Mouse (Mus musculus) heart, embryonic 12.5 days (tissue): Measurements from ENCODE around the gene Zfp579. TPM values are rescaled to one million over a fixed set of nuclear protein-coding genes. Genes with fewer than 3 reads are reported as not detected.
"Not testable (repeated sequence)": the region's sequence is repeated elsewhere in the genome, so short reads cannot be mapped to it uniquely, and the experiment has no call there.

ENCODE experiments used
- ATAC-seq: fragments of 200-750 bp; cut with Nextera tagmentation; 2 replicates; pipeline ENCODE4 v1.8.0; 2017; ENCODE audit warnings: moderate TSS enrichment, moderate library complexity; ENCODE audit not compliant: insufficient number of reproducible peaks, low FRiP score
- H3K27ac ChIP-seq: fragments of 300-500 bp; sonication (generic); 2 replicates; pipeline ENCODE4 v1.5.1; 2016; ENCODE audit warnings: mild to moderate bottlenecking, moderate library complexity; ENCODE audit not compliant: poor library complexity, severe bottlenecking
- H3K27me3 ChIP-seq: fragments of 300-500 bp; sonication (generic); replicated peaks from 2 replicates; pipeline ENCODE4 v1.6.1; 2016; ENCODE audit warnings: mild to moderate bottlenecking, moderate library complexity
- H3K36me3 ChIP-seq: fragments of 300-500 bp; sonication (generic); 2 replicates; pipeline ENCODE4 v1.6.1; 2016; ENCODE audit warnings: mild to moderate bottlenecking, moderate library complexity
- H3K4me1 ChIP-seq: fragments of 300-500 bp; sonication (generic); replicated peaks from 2 replicates; pipeline ENCODE4 v1.6.1; 2016; ENCODE audit warnings: mild to moderate bottlenecking
- H3K4me2 ChIP-seq: fragments of 300-500 bp; sonication (generic); 2 replicates; pipeline ENCODE4 v1.6.1; 2016; ENCODE audit warnings: mild to moderate bottlenecking, moderate library complexity
- H3K4me3 ChIP-seq: fragments of 300-500 bp; sonication (generic); 2 replicates; pipeline ENCODE4 v1.5.1; 2016; ENCODE audit warnings: mild to moderate bottlenecking
- H3K9ac ChIP-seq: fragments of 300-500 bp; sonication (generic); 2 replicates; pipeline ENCODE4 v1.6.1; 2016; ENCODE audit warnings: mild to moderate bottlenecking, moderate library complexity
- H3K9me3 ChIP-seq: fragments of 300-500 bp; sonication (generic); replicated peaks from 2 replicates; pipeline ENCODE4 v1.6.1; 2016; ENCODE audit warnings: mild to moderate bottlenecking, moderate library complexity
- WGBS: fragments of 180-500 bp; shearing (Covaris S2); methylation state at CpG from one replicate; pipeline ENCODE4 v1.1.7; 2016; 5-methylcytosine and 5-hydroxymethylcytosine counted together
- polyA plus RNA-seq: library from polyadenylated mRNA; unstranded; fragments of >200 nt; fragmentation: Nextera tagmentation; extraction: Ambion mirVana; gene quantifications from 2 replicates; pipeline ENCODE4 v1.2.1, GENCODE M21; 2016

Zfp579 gene
- polyA plus RNA-seq, 1 experiment from 2014 or later = 29.3 TPM

DNA sequence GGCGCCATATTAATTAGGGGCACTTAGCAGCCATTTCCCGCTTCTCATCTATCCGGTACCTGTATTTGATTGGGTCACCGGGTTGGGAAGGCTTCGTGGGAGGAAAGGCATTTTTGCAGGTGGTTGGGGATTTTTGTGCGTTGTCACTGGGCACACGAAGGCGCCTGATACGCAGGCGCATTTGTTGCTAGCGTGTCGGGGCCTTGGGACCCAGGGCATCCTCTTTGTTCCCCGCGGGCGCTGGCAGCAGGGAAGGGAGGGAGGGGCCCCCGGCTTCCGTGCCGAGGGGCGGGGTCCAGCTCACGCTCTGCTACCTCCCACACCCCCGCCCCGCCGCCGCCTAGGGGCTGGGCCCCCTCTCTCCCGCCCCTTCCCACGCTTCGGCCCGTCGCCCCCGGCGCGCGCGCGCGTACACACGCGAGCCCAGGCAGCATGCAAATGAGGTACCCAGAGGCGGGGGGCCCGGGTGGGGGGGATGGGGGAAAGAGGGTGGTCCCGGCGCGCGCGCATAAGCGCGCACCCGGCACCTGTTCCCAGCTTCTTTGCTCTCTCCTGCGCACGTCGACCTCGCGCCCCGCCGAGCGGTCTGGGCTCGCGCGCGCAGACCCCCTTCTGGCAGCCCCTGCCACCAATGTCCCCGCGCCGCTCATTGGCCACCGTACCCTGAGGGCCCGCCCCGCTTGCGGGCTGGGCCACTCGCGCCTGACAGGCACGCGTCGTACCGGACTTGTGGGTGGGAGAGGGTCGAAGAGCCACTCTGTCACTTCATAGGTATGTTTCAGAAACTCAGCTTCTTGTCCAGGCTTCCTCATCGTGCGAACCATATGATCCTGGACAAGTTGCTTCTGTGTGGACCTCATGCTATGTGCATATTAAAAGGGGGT is 19.4 kb upstream of the Zfp579 start, which contains the start of gene Gm44973:
TSS of gene Gm44973 (plus strand) at position 379 of the 884 bp plus-strand sequence.
- Histone ChIP-seq H3K27ac (peak within 1 kb of the TSS; percentile 99), H3K9ac (peak within 1 kb of the TSS; percentile 91), H3K4me2 (peak within 1 kb of the TSS; percentile 65), H3K27me3 (no peaks in the 10 kb centered on the region), H3K36me3 (peaks cover 40% of the 10 kb centered on the region), H3K4me3 (peak within 1 kb of the TSS; percentile 88), H3K4me1 (peaks cover 8% of the 10 kb centered on the region), H3K9me3 (no peaks in the 10 kb centered on the region)
- under 1% methylated on average over 64 of the region's 76 CpGs for WGBS
- peak; percentile 88 for ATAC-seq

DNA sequence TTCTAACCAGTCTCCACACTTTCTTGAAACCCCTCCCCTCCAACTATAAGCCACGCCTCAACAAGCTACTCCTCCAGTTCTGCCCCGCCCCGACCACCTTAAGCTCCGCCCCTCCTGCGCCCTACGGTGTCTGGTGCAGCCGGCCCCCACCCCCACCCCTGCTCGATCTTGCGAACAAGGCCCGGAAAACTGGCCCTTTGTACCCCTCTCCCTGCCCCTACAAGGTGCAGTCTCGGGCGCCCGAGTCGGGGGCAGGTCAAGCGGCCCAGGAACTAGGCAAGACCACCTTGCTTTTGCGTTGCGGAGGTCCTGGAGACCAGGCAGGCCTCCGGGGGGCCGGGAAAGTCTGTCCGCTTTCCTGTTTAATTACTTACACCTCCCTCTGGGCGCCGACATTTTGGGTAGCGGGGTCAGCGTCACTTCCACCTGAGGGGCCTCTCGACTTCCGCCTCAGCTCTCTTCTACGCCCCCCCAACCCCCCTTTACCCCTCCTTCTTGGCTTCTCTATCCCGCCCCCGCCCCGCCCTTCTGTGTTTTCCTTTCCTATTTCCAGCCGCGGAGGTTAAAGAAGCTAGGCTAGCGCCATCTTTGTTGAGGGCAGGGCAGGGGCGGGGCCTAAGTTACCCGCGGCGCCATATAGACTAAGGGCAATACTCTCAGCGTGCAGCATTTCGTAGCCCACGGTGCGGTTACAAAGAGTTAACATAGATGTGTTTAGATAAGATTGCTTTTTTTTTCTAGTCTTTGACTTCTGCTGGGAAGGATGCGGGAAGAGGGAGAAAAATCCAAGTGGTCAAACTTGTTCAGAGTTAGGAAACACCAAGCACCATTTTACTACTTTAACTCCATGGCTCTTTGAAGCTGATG is 18.5 kb upstream of the Zfp579 start, which contains the start of the genes Zfp524 and Fiz1:
TSS of gene Zfp524 (plus strand) at position 165 of the 867 bp plus-strand sequence.
TSS of gene Fiz1 (minus strand) at position 447 of the 867 bp plus-strand sequence.
- Histone ChIP-seq H3K9me3 (no peaks in the 10 kb centered on the region), H3K4me2 (peak within 1 kb of the TSS; percentile 65), H3K27me3 (no peaks in the 10 kb centered on the region), H3K36me3 (peaks cover 49% of the 10 kb centered on the region), H3K4me3 (peak within 1 kb of the TSS; percentile 88), H3K27ac (peak within 1 kb of the TSS; percentile 99), H3K9ac (peak within 1 kb of the TSS; percentile 91), H3K4me1 (peaks cover 8% of the 10 kb centered on the region)
- WGBS = under 1% methylated on average over 42 of the region's 42 CpGs
- ATAC-seq = peak; percentile 87

DNA sequence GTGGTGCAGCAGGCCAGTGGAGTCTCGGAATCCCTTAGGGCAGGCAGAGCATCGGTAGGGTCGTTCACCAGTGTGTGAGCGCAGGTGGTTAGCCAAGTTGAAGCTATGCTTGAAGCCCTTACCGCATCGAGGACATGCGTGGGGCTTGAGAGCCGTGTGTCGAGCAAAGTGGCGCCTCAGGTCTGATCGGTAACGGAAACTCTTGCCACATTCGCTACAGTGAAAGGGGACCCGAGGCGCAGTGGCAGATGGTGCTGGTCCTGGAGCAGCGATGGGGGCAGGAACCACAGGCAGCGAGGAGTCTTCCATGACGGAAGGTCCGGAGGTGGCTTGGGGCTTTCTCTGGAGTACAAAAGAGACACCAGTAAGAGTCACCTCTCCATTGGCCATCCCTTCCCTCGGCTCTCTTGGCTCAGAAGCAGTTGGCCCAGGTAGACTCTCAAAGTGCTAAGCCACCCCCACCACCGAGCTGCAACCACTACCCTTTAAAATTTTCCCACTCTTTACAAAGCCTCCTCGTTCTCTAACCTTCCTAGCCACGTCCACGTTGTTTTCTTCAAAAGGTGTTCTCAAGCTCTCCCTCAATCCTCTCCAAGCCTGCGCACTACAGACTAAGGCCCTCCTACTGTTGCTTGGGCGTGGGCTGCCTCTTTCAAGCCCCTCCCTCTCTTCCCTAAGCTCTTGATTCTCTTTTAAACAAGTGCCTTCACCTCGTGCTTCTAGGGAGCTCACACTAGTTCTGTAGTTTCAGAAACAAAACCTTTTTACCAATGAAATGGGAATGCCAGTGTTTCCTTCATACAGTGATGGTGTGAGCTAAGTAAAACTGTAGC is 16.9 kb upstream of the Zfp579 start:
- no peak overlapping the region for H3K9ac ChIP-seq
- H3K9me3 ChIP-seq = 0 out of 2 replicates have a peak, but pooled peaks cover 8% of the 10 kb centered on the region
- H3K27ac ChIP-seq = no peak overlapping the region
- no peaks in the 10 kb centered on the region for H3K27me3 ChIP-seq
- WGBS = 90% methylated on average over 27 of the region's 27 CpGs
- no peak overlapping the region for H3K4me3 ChIP-seq
- ATAC-seq = no peak
- peak overlapping the region; percentile 65 for H3K4me2 ChIP-seq
- H3K4me1 ChIP-seq = peaks cover 8% of the 10 kb centered on the region
- peaks cover 60% of the 10 kb centered on the region for H3K36me3 ChIP-seq

DNA sequence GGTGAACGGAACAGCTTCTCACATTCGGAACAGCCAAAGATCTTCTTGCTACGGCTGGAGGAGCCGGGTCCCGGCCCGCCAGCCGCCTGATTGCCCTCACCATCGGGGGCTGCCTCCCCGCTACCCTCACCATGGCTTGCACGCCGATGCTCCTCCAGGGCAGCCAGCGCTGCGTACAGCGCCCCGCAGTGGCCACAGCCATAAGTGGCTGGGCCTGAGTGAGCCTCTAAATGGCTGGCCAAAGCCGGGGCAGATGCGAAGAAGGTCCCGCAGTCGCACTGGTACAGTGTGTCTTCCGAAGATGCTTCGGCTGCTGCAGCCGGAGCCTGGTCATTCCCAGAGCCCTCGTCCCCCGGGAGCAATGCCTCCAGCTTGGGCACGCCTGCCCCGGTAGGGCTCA is 12.3 kb upstream of the Zfp579 start:
- H3K9ac ChIP-seq = no peak overlapping the region
- WGBS = 93% methylated on average over 26 of the region's 26 CpGs
- 0 out of 2 replicates have a peak, but pooled peaks cover 8% of the 10 kb centered on the region for H3K9me3 ChIP-seq
- H3K36me3 ChIP-seq = peaks cover 67% of the 10 kb centered on the region
- H3K4me3 ChIP-seq = no peak overlapping the region
- H3K4me1 ChIP-seq = 0 out of 2 replicates have a peak, but pooled peaks cover 2% of the 10 kb centered on the region
- no peak overlapping the region for H3K4me2 ChIP-seq
- H3K27me3 ChIP-seq = no peaks in the 10 kb centered on the region
- no peak; the same call in 1 of the 2 replicates for ATAC-seq
- H3K27ac ChIP-seq = no peak overlapping the region

DNA sequence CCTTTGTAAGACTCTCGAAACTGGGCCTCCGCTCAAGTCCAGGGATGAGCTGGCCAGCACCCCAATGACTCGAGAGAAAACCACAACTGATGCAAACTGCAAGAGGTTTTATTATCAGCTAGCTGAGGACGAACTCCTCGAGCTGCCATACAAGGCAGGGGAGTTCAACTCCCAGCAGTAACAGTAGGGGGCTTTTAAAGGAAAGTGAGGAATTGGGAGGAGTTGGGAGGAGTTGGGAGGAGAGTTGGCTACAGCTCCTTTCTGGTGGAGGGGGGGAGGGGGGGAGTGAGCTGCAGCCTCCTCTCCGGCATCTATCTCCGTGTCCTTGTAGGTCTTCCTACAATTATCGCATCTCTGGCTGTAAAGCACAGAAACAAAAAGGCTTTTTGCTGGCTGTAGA is 6.9 kb upstream of the Zfp579 start:
- not testable (repeated sequence) for H3K9ac ChIP-seq, H3K27ac ChIP-seq, H3K27me3 ChIP-seq, H3K4me1 ChIP-seq, ATAC-seq, H3K4me2 ChIP-seq, H3K9me3 ChIP-seq, H3K4me3 ChIP-seq
- 63% methylated on average over 8 of the region's 8 CpGs for WGBS
- peaks cover 16% of the 10 kb centered on the region for H3K36me3 ChIP-seq

DNA sequence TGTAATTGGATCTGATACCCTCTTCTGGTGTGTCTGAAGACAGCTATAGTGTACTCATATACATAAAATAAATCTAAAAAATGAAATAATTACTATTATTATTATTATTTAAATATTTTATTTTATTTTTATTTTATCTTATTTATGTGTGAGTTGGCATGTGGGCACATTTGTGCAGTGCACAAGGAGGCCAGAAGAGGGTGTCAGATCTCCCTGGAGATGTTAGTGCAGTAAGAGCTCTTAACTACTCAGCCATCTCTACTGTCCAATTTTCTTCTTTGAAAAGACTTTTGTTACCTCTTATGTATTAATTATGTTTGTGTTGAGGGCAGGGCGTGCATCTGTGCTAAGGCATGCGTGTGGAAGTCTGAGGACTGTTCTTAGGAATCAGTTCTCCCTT is 3.9 kb upstream of the Zfp579 start:
- WGBS = 61% methylated on average over 2 of the region's 2 CpGs

DNA sequence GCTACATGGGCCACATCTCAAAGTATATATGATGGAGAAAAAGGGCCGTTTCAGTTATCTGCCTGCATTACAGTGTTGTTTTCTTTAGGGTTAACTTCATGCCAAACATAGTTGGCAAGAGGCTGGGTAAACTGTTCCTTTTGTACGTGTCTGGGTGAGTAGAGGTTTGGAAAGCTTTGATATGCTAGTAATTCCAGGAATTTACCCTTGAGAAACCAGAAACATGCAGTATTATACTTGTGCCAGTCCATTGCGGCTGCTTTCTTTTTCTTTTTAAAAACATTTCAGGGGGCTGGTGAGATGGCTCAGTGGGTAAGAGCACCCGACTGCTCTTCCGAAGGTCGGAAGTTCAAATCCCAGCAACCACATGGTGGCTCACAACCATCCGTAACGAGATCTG is 976 bp upstream of the Zfp579 start:
- Histone ChIP-seq H3K4me3 (0 out of 2 replicates have a peak overlapping the region, but pooled peaks have one; percentile 60), H3K4me2 (peak overlapping the region; percentile 73), H3K27ac (0 out of 2 replicates have a peak overlapping the region, but pooled peaks have one; percentile 68), H3K36me3 (peaks cover 25% of the 10 kb centered on the region), H3K27me3 (peaks cover 31% of the 10 kb centered on the region), H3K4me1 (peaks cover 28% of the 10 kb centered on the region), H3K9ac (peak overlapping the region; percentile 79; the same call in 1 of the 2 replicates), H3K9me3 (no peaks in the 10 kb centered on the region; the same call in 1 of the 2 replicates)
- ATAC-seq = no peak
- WGBS = 53% methylated on average over 8 of the region's 8 CpGs

More for the DNA sequence above, 3.9 kb upstream of the Zfp579 start:
- Histone ChIP-seq H3K27ac (no peak overlapping the region), H3K9ac (no peak overlapping the region), H3K36me3 (no peaks in the 10 kb centered on the region), H3K4me3 (no peak overlapping the region), H3K27me3 (peaks cover 4% of the 10 kb centered on the region), H3K9me3 (no peaks in the 10 kb centered on the region; the same call in 1 of the 2 replicates), H3K4me1 (peaks cover 13% of the 10 kb centered on the region), H3K4me2 (no peak overlapping the region)
- no peak for ATAC-seq

DNA sequence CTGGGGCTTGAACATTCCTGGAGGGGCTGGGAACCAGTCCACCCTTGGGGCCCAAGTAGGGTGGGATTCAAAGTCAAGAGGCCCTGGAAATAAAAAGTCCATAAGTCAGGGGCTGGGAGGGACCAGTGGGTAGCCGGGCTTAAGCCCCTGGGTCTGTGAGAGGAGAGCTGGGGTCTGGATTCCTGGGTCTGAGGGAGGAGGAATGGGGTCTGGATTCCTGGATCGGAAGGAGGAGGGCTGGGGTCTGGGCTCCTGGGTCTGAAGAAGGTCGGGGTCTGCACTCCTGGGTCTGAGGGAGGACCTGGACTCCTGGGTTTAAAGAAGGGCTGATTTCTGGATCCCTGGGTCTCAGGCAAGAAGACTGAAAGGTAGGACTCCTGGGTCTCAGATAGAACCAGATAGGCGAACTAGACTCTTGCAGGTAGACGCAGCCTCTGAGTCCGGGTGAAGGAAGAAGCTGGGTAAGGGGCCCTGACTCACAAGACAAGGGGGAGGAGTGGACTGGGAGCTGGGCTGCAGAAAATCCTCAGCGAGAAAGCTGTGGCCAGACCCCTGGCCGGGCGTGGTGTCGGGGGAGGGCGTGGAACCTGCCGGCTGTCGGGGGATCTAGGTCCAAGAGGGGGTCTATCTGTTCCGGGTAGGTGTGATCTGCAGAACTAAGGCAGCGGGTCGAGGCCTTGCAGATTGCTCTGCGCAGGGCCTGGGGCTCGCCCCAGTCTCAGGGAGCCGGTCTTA is 523 bp downstream of the Zfp579 start:
- H3K4me2 ChIP-seq = peak overlapping the region; percentile 73
- peaks cover 4% of the 10 kb centered on the region; the same call in 1 of the 2 replicates for H3K9me3 ChIP-seq
- peaks cover 35% of the 10 kb centered on the region for H3K36me3 ChIP-seq
- peak overlapping the region; percentile 79 for H3K9ac ChIP-seq
- 5% methylated on average over 19 of the region's 19 CpGs for WGBS
- H3K4me3 ChIP-seq = peak overlapping the region; percentile 60
- peaks cover 31% of the 10 kb centered on the region for H3K27me3 ChIP-seq
- ATAC-seq = no peak; the same call in none of the 2 replicates
- H3K27ac ChIP-seq = 0 out of 2 replicates have a peak overlapping the region, but pooled peaks have one; percentile 68
- H3K4me1 ChIP-seq = peaks cover 28% of the 10 kb centered on the region

DNA sequence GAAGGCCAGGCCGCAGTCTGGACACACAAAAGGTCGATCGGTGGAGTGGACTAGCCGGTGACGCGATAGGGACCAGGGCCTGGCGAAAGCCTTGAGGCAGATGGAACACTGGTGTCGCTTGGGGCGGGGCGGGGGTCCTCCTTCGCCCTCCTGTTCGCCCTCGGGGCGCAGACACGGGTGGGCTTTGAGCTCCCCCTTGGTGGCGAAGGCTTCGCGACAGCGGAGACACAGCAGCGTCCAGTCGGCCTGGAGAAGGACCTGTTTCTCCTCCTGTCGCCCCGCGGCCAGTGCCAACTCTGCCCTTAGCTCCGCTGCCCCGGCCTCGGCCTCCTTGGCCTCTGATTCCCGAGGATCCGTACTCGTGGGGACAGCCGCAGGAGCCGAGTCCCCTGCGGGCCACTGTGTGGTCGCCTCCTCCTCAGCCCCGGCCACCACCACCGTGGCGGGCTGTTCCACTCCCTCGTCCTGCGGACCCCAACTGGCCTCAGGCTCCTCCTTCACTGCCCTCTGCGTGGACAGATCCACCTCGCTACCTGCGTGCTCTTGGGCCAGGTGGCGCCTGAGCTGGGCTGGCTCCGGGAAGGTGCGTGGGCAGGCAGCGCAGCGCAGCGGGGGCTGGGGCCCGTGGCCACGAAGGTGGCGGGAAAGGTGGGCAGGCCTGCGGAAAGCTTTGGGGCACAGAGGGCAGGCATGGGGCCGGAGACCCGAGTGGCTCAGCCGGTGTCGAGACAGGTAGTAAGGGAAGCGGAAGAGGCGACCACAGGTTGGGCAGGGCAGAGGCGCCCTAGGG is 1.8 kb downstream of the Zfp579 start:
- Histone ChIP-seq H3K27ac (no peak overlapping the region), H3K36me3 (peaks cover 36% of the 10 kb centered on the region), H3K27me3 (peaks cover 31% of the 10 kb centered on the region), H3K4me1 (peaks cover 28% of the 10 kb centered on the region), H3K9ac (peak overlapping the region; percentile 11), H3K4me3 (peak overlapping the region; percentile 60), H3K9me3 (peaks cover 4% of the 10 kb centered on the region; the same call in 1 of the 2 replicates), H3K4me2 (peak overlapping the region; percentile 73)
- WGBS = 35% methylated on average over 58 of the region's 59 CpGs
- ATAC-seq = no peak
